Mouse (Mus musculus): ENCODE data around the gene Gm13287. TPM values are rescaled to one million over a fixed set of nuclear protein-coding genes. Genes with fewer than 3 reads are reported as not detected.

Gm13287 gene
- total and polyA plus RNA-seq, 2 experiments from 2014 or later: not detected

DNA sequence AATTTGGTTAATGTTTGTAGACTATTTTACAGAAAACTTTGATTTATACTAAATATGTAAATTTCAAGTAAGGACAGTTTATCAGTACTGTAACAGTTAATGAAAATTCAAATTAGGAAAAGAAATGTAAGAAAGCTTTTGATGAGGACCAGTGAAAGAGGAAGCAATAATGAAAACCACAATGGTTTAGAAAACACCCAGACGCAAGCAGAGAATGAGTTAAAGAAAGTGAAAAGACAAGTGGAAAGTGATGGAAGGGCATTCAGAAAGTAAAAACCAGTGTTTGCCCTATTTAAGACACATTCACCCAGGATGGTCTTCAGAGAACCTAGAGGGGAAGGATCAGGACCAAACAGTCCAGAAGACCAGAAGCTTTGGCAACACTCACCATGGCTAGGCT is 46.6 kb downstream of the Gm13287 start, which contains the start of gene Ifna1:
Gene Ifna1, plus strand, starts transcription at position 390 of the 400 bp plus-strand sequence.
- H3K4me2 ChIP-seq (ENCODE audit: low read depth, low read length): no peak within 1 kb of the TSS

GRCm38 (mm10) chr4:88851026-88851763 is 48.1 kb downstream of the Gm13287 start:
- ATAC-seq (ENCODE audit: insufficient read depth, low read depth) (no peak), DNase-seq (ENCODE audit: low spot score) (no peak)
- H3K9me3 ChIP-seq (replicated peaks; ENCODE audit: control insufficient read depth, low read length): no peaks in the 10 kb centered on the region
- 61% methylated on average over 4 of the region's 4 CpGs for WGBS
- H3K27me3 ChIP-seq (ENCODE audit: control insufficient read depth, insufficient read depth, low read length): no peaks in the 10 kb centered on the region
- no peak overlapping the region for H3K4me3 ChIP-seq (ENCODE audit: low read depth, low read length)
- H3K4me2 ChIP-seq (ENCODE audit: low read depth, low read length): no peak overlapping the region
- no peaks in the 10 kb centered on the region for H3K36me3 ChIP-seq (replicated peaks; ENCODE audit: control insufficient read depth, insufficient read depth, low read length)
- TF ChIP-seq CTCF (IDR thresholded peaks at IDR 0.05; ENCODE audit: low read depth): no peak
- TF ChIP-seq EP300 (IDR thresholded peaks at IDR 0.05; ENCODE audit: low read depth): no peak
- no peak overlapping the region for H3K27ac ChIP-seq (ENCODE audit: low read depth)
- no peak overlapping the region for H3K9ac ChIP-seq (replicated peaks; ENCODE audit: low read depth, low read length)
- no peaks in the 10 kb centered on the region for H3K4me1 ChIP-seq (ENCODE audit: control insufficient read depth, insufficient read depth)

More for the DNA sequence above, 46.6 kb downstream of the Gm13287 start, which contains the start of gene Ifna1:
- H3K9me3 ChIP-seq (replicated peaks; ENCODE audit: control insufficient read depth, low read length): no peaks in the 10 kb centered on the region
- no peak within 1 kb of the TSS for H3K9ac ChIP-seq (replicated peaks; ENCODE audit: low read depth, low read length)
- ATAC-seq (ENCODE audit: insufficient read depth, low read depth) (no peak), DNase-seq (ENCODE audit: low spot score) (no peak)
- H3K27me3 ChIP-seq (ENCODE audit: control insufficient read depth, insufficient read depth, low read length): no peaks in the 10 kb centered on the region
- H3K4me1 ChIP-seq (ENCODE audit: control insufficient read depth, insufficient read depth): no peaks in the 10 kb centered on the region
- H3K36me3 ChIP-seq (replicated peaks; ENCODE audit: control insufficient read depth, insufficient read depth, low read length): no peaks in the 10 kb centered on the region
- H3K27ac ChIP-seq (ENCODE audit: low read depth): no peak within 1 kb of the TSS
- WGBS: 64% methylated on average over 1 of the region's 1 CpGs
- TF ChIP-seq EP300 (IDR thresholded peaks at IDR 0.05; ENCODE audit: low read depth) (no peak), CTCF (IDR thresholded peaks at IDR 0.05; ENCODE audit: low read depth) (no peak)
- H3K4me3 ChIP-seq (ENCODE audit: low read depth, low read length): no peak within 1 kb of the TSS

Other genes starting within 250 kb of the Gm13287 start
Only the 30 nearest of the 31 such genes appear.
- not detected in 2 replicates for gene Ifna14, start 231.5 kb upstream of the Gm13287 start, total RNA-seq (2014; rRNA removed; ENCODE audit: low replicate concordance)
- not detected in 2 replicates for gene Ifna14, start 231.5 kb upstream of the Gm13287 start, polyA plus RNA-seq (2015; fragmentation: Nextera tagmentation; extraction: Ambion mirVana)
- not detected in 2 replicates for gene Ifna9, start 210.9 kb upstream of the Gm13287 start, total RNA-seq (2014; rRNA removed; ENCODE audit: low replicate concordance)
- not detected in 2 replicates for gene Ifna9, start 210.9 kb upstream of the Gm13287 start, polyA plus RNA-seq (2015; fragmentation: Nextera tagmentation; extraction: Ambion mirVana)
- not detected in 2 replicates for gene Ifna12, start 199.9 kb upstream of the Gm13287 start, total RNA-seq (2014; rRNA removed; ENCODE audit: low replicate concordance)
- not detected in 2 replicates for gene Ifna12, start 199.9 kb upstream of the Gm13287 start, polyA plus RNA-seq (2015; fragmentation: Nextera tagmentation; extraction: Ambion mirVana)
- gene C87499, start 168.8 kb upstream of the Gm13287 start, total RNA-seq (2014; rRNA removed; ENCODE audit: low replicate concordance): not detected in 2 replicates
- not detected in 2 replicates for gene C87499, start 168.8 kb upstream of the Gm13287 start, polyA plus RNA-seq (2015; fragmentation: Nextera tagmentation; extraction: Ambion mirVana)
- gene Ifna13, start 158.8 kb upstream of the Gm13287 start, total RNA-seq (2014; rRNA removed; ENCODE audit: low replicate concordance): not detected in 2 replicates
- not detected in 2 replicates for gene Ifna13, start 158.8 kb upstream of the Gm13287 start, polyA plus RNA-seq (2015; fragmentation: Nextera tagmentation; extraction: Ambion mirVana)
- not detected in 2 replicates for gene Ifna16, start 126.3 kb upstream of the Gm13287 start, total RNA-seq (2014; rRNA removed; ENCODE audit: low replicate concordance)
- gene Ifna16, start 126.3 kb upstream of the Gm13287 start, polyA plus RNA-seq (2015; fragmentation: Nextera tagmentation; extraction: Ambion mirVana): not detected in 2 replicates
- gene Ifna2, start 119.3 kb upstream of the Gm13287 start, total RNA-seq (2014; rRNA removed; ENCODE audit: low replicate concordance): not detected in 2 replicates
- not detected in 2 replicates for gene Ifna2, start 119.3 kb upstream of the Gm13287 start, polyA plus RNA-seq (2015; fragmentation: Nextera tagmentation; extraction: Ambion mirVana)
- not detected in 2 replicates for gene Ifnab, start 111.9 kb upstream of the Gm13287 start, total RNA-seq (2014; rRNA removed; ENCODE audit: low replicate concordance)
- gene Ifnab, start 111.9 kb upstream of the Gm13287 start, polyA plus RNA-seq (2015; fragmentation: Nextera tagmentation; extraction: Ambion mirVana): not detected in 2 replicates
- 0.69 and 0.81 TPM in 2 replicates for gene Gm26566, start 81.4 kb upstream of the Gm13287 start, total RNA-seq (2014; rRNA removed; ENCODE audit: low replicate concordance)
- gene Gm26566, start 81.4 kb upstream of the Gm13287 start, polyA plus RNA-seq (2015; fragmentation: Nextera tagmentation; extraction: Ambion mirVana): 0.52 and 0.66 TPM in 2 replicates
- gene Klhl9, start 80.8 kb upstream of the Gm13287 start, total RNA-seq (2014; rRNA removed; ENCODE audit: low replicate concordance): 115 and 134 TPM in 2 replicates
- gene Klhl9, start 80.8 kb upstream of the Gm13287 start, polyA plus RNA-seq (2015; fragmentation: Nextera tagmentation; extraction: Ambion mirVana): 65.9 and 66.7 TPM in 2 replicates
- gene Gm13271, start 48.4 kb upstream of the Gm13287 start, total RNA-seq (2014; rRNA removed; ENCODE audit: low replicate concordance): not detected in 2 replicates
- gene Gm13271, start 48.4 kb upstream of the Gm13287 start, polyA plus RNA-seq (2015; fragmentation: Nextera tagmentation; extraction: Ambion mirVana): not detected in 2 replicates
- gene Gm13283, start 43.1 kb upstream of the Gm13287 start, total RNA-seq (2014; rRNA removed; ENCODE audit: low replicate concordance): not detected in 2 replicates
- 0.25 and 0.46 TPM in 2 replicates for gene Gm13283, start 43.1 kb upstream of the Gm13287 start, polyA plus RNA-seq (2015; fragmentation: Nextera tagmentation; extraction: Ambion mirVana)
- not detected in 2 replicates for gene Gm13290, start 29.4 kb upstream of the Gm13287 start, total RNA-seq (2014; rRNA removed; ENCODE audit: low replicate concordance)
- 0.20 TPM in 1 of 2 replicates, not detected in the other for gene Gm13290, start 29.4 kb upstream of the Gm13287 start, polyA plus RNA-seq (2015; fragmentation: Nextera tagmentation; extraction: Ambion mirVana)
- gene Gm13289, start 26.3 kb upstream of the Gm13287 start, total RNA-seq (2014; rRNA removed; ENCODE audit: low replicate concordance): not detected in 2 replicates
- gene Gm13289, start 26.3 kb upstream of the Gm13287 start, polyA plus RNA-seq (2015; fragmentation: Nextera tagmentation; extraction: Ambion mirVana): not detected in 2 replicates
- not detected in 2 replicates for gene Gm13272, start 23.4 kb upstream of the Gm13287 start, total RNA-seq (2014; rRNA removed; ENCODE audit: low replicate concordance)
- gene Gm13272, start 23.4 kb upstream of the Gm13287 start, polyA plus RNA-seq (2015; fragmentation: Nextera tagmentation; extraction: Ambion mirVana): not detected in 2 replicates
- gene Ifnz, start 21.1 kb upstream of the Gm13287 start, total RNA-seq (2014; rRNA removed; ENCODE audit: low replicate concordance): not detected in 2 replicates
- gene Ifnz, start 21.1 kb upstream of the Gm13287 start, polyA plus RNA-seq (2015; fragmentation: Nextera tagmentation; extraction: Ambion mirVana): 0.22 and 0.41 TPM in 2 replicates
- gene Gm13276, start 17.5 kb upstream of the Gm13287 start, total RNA-seq (2014; rRNA removed; ENCODE audit: low replicate concordance): not detected in 2 replicates
- gene Gm13276, start 17.5 kb upstream of the Gm13287 start, polyA plus RNA-seq (2015; fragmentation: Nextera tagmentation; extraction: Ambion mirVana): not detected in 2 replicates
- gene Gm13277, start 14.6 kb upstream of the Gm13287 start, total RNA-seq (2014; rRNA removed; ENCODE audit: low replicate concordance): not detected in 2 replicates
- gene Gm13277, start 14.6 kb upstream of the Gm13287 start, polyA plus RNA-seq (2015; fragmentation: Nextera tagmentation; extraction: Ambion mirVana): not detected in 2 replicates
- not detected in 2 replicates for gene Gm13278, start 11.7 kb upstream of the Gm13287 start, total RNA-seq (2014; rRNA removed; ENCODE audit: low replicate concordance)
- gene Gm13278, start 11.7 kb upstream of the Gm13287 start, polyA plus RNA-seq (2015; fragmentation: Nextera tagmentation; extraction: Ambion mirVana): not detected in 2 replicates
- gene Gm13275, start 8.8 kb upstream of the Gm13287 start, total RNA-seq (2014; rRNA removed; ENCODE audit: low replicate concordance): not detected in 2 replicates
- not detected in 2 replicates for gene Gm13275, start 8.8 kb upstream of the Gm13287 start, polyA plus RNA-seq (2015; fragmentation: Nextera tagmentation; extraction: Ambion mirVana)
- not detected in 2 replicates for gene Gm13279, start 5.9 kb upstream of the Gm13287 start, total RNA-seq (2014; rRNA removed; ENCODE audit: low replicate concordance)
- not detected in 2 replicates for gene Gm13279, start 5.9 kb upstream of the Gm13287 start, polyA plus RNA-seq (2015; fragmentation: Nextera tagmentation; extraction: Ambion mirVana)
- gene Gm13285, start 3.6 kb upstream of the Gm13287 start, total RNA-seq (2014; rRNA removed; ENCODE audit: low replicate concordance): 0.50 and 0.66 TPM in 2 replicates
- gene Gm13285, start 3.6 kb upstream of the Gm13287 start, polyA plus RNA-seq (2015; fragmentation: Nextera tagmentation; extraction: Ambion mirVana): 0.78 and 0.85 TPM in 2 replicates
- gene Gm13288, start 2.3 kb downstream of the Gm13287 start, total RNA-seq (2014; rRNA removed; ENCODE audit: low replicate concordance): not detected in 2 replicates
- gene Gm13288, start 2.3 kb downstream of the Gm13287 start, polyA plus RNA-seq (2015; fragmentation: Nextera tagmentation; extraction: Ambion mirVana): not detected in 2 replicates
- gene Ifna7, start 13.0 kb downstream of the Gm13287 start, total RNA-seq (2014; rRNA removed; ENCODE audit: low replicate concordance): not detected in 2 replicates
- not detected in 2 replicates for gene Ifna7, start 13.0 kb downstream of the Gm13287 start, polyA plus RNA-seq (2015; fragmentation: Nextera tagmentation; extraction: Ambion mirVana)
- not detected in 2 replicates for gene Ifna11, start 16.7 kb downstream of the Gm13287 start, total RNA-seq (2014; rRNA removed; ENCODE audit: low replicate concordance)
- not detected in 2 replicates for gene Ifna11, start 16.7 kb downstream of the Gm13287 start, polyA plus RNA-seq (2015; fragmentation: Nextera tagmentation; extraction: Ambion mirVana)
- gene Ifna6, start 24.2 kb downstream of the Gm13287 start, total RNA-seq (2014; rRNA removed; ENCODE audit: low replicate concordance): not detected in 2 replicates
- not detected in 2 replicates for gene Ifna6, start 24.2 kb downstream of the Gm13287 start, polyA plus RNA-seq (2015; fragmentation: Nextera tagmentation; extraction: Ambion mirVana)
- gene Ifna5, start 32.3 kb downstream of the Gm13287 start, total RNA-seq (2014; rRNA removed; ENCODE audit: low replicate concordance): not detected in 2 replicates
- gene Ifna5, start 32.3 kb downstream of the Gm13287 start, polyA plus RNA-seq (2015; fragmentation: Nextera tagmentation; extraction: Ambion mirVana): not detected in 2 replicates
- gene Ifna4, start 38.6 kb downstream of the Gm13287 start, total RNA-seq (2014; rRNA removed; ENCODE audit: low replicate concordance): not detected in 2 replicates
- not detected in 2 replicates for gene Ifna4, start 38.6 kb downstream of the Gm13287 start, polyA plus RNA-seq (2015; fragmentation: Nextera tagmentation; extraction: Ambion mirVana)
- gene Ifna1, start 46.8 kb downstream of the Gm13287 start, total RNA-seq (2014; rRNA removed; ENCODE audit: low replicate concordance): not detected in 2 replicates
- gene Ifna1, start 46.8 kb downstream of the Gm13287 start, polyA plus RNA-seq (2015; fragmentation: Nextera tagmentation; extraction: Ambion mirVana): not detected in 2 replicates
- gene Ifne, start 76.9 kb downstream of the Gm13287 start, total RNA-seq (2014; rRNA removed; ENCODE audit: low replicate concordance): not detected in 2 replicates
- gene Ifne, start 76.9 kb downstream of the Gm13287 start, polyA plus RNA-seq (2015; fragmentation: Nextera tagmentation; extraction: Ambion mirVana): not detected in 2 replicates

Data from heart, postnatal 0 days (tissue).